Mouse (Mus musculus): ENCODE measurements at regions not wholly inside any gene's neighbourhood (a gene's known extent, or its start where the extent isn't known, plus 50 kb on each side); places are given as distances from the start of the nearest gene placed in this dataset.

DNA sequence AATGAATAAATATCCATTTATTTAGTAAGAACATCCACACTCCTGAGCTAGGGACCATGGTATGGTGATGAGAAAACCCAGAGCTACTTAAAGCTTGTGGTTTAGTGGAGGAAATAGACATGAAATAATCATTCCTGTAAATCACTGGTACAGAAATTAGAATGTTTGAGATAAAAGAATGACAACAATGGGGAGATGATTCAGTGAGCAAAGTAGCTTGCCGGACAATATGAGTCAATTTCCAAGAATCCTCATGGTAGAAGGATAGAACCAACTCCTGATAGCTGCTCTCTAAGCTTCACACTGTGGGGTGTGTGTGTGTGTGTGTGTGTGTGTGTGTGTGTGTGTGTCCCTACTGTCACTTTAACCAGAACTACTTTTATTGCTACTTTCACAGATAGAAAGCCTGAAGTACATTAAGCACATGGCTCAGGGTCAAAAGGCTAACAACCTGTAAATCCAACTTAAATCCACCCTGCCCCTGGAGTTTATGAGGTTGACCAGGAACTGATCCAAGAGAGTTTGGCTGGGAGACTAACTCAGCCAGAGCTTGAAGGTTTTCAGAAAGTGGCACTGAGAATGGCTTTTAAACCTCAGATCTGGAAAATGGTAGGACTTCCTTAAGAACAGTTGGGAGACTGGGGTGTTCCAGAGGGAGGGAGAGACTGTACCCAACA lies 336.9 kb upstream of the Gcfc2 start:
- DNase-seq (ENCODE audit: low spot score), result no peak

DNA sequence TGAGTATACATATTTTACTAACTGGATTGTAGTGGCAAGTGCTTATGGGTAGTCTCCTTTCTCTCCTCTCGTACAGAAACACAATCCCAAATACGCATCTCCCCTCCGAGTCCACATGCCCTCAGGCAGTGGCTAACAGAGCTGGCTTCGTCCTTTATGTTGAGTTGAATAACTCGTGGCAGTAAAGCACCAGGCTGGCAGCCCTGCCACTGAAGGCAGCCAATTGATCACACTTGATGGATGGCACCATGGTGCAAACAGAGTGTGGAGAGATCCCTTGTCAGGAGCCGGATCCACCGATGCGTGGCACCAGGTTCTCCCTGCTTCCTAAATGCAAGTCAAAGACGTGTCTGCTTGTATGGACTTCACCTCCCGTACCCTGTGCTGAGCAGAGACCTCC lies 333.7 kb upstream of the Gcfc2 start:
- DNase-seq (ENCODE audit: low spot score), result no peak

DNA sequence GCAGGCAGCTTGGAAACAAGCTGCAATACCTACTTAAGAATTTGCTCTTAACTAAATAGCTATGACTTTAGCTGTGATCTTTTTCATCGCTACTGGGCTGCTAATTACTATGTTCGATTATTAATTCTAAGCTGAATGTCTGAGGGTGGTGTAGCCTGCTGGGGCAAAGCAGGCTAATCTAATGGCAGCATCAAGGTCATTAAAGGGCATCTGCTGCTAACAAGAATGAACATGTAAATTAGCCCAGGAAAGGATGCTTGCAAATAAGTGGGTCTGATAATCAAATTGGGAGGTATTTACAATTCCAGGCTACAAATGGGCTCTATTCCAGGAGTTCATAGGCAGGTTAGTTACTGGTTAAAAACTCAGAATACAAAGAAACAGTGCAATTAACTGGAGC lies 327.5 kb upstream of the Gcfc2 start:
- DNase-seq (ENCODE audit: low spot score), result no peak

DNA sequence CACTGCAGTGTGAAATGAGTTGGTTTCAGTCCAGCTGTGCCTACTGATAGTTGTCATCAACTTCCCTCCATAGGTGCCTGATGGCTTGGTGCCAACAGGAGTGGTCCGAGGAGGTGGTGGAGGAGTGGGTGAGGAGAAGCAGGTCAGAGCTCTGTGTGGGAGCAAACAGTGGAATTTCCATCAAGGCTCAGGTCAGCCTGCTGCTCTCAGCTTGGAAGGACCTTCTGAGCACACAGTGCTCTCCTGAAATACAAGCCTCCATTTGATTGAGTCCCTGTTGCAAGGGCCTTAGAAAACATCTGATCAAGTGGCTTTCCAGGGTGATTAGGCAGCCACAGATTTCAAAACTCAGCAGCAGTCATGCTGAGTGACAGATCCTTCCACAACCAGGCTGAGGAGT lies 314.8 kb upstream of the Gcfc2 start:
- DNase-seq (ENCODE audit: low spot score), result no peak

DNA sequence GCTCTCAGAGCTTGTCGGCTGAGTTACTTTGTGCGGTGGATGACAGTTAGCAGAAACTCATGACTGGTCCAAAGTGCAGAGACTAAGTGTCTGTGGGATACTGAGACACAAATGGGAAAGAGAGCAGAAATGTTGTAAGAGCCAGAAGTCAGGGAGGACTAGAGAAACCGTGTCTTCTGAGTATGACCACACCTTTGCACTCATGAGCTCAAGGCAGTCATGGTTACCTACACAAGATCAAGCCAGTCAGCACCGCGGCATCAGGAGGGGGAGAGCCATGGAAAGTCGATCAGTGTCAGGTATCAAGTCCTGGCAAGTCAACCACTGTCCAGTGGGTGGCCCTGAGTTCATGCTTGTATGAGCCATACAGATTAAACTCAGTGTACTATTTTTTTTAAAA lies 311.5 kb upstream of the Gcfc2 start:
- DNase-seq (ENCODE audit: low spot score), result no peak

DNA sequence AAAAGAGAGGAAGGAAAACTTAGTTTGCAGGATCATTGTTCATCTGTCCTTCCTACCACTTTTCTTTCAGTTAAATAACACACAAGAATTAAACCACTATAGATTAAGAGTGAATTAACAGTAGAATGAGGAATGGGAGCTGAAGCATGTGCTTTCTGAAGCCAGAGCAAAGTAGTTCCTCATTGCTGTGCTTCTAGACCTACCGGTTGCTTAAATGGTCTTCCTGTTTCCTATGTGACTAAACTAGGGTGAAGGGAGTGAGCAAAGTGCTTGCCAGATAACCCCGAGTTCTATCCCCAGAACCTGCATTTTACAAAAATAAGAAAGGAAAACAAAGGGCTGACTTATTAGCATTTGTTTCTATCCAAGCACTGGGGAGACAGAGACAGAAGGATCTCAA lies 305.5 kb upstream of the Gcfc2 start:
- no peak for DNase-seq (ENCODE audit: low spot score)

DNA sequence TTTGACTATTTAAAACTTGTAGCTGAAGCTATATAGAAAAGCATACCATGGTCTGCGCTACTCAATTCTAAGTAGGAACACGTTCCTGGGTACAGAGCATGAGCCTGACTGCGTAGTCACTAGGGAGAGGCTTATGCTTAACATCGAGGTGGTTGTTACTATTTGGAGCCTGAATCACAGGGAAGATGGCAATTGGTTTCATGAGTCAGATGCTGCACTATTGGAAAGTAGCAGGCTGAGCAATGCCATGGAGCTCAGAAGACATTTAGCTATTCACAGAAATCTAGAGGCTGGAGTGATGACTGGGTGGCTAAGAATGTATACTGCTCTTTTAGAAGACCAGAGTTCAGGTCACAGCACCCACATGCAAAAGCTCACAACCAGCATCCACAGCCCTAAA lies 302.4 kb upstream of the Gcfc2 start:
- DNase-seq (ENCODE audit: low spot score), result no peak

DNA sequence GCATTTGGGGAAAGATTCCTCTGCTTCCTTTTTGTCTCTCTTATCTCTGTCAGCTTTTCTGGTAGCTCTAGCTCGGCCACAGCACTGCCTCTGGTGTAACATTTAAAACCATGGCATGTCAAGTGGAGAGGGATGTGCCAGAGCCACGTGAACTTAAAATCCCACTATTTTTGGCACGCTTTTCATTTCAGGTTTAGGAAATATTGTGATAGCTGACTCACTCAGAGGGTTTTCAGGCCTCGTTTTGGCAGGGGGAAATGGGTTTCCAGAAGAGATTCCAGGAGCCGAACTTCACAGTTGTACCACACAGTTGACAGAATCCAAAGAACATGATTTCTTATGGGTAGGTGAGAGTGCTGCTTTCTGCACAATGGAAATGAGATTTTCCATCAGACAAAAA lies 300.8 kb upstream of the Gcfc2 start:
- no peak for DNase-seq (ENCODE audit: low spot score)

DNA sequence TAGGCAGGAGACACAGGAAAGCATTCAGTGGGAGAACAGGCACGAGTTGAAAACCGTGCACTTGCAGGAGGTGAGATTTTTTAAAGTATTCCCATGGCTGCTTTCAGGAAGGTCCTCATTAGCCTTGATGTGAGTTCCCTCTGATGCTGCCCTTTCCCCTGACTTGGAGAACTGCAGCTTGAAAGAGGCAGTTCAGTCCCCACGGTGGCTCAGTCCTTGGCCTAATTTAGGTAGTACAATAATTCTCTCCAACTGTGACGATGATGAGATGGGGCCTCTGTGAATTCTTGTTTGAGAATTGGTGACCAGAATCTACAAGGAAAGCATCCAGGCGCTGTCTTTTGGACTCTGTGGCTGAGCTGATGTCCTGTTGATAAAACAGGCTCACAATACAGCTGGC lies 298.5 kb upstream of the Gcfc2 start:
- DNase-seq (ENCODE audit: low spot score), result no peak

DNA sequence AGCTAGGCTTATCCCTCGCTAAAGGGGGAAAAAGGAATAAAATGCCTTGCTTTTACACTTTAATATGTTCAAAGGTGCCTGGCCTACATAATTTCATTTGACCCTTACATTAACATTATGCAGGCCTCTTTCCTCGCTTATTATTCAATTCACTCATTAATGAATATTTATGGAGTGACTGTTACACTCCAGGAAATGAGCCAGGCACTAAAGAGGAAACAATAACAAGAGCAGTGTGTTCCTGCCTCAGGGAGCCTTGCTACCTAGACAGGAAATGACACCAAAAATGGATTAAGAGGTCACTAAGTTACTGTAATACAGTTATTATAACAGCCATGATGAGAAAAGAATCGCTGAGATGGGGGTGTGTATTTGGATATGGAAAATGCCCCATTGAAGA lies 289.9 kb upstream of the Gcfc2 start:
- no peak for DNase-seq (ENCODE audit: low spot score)

DNA sequence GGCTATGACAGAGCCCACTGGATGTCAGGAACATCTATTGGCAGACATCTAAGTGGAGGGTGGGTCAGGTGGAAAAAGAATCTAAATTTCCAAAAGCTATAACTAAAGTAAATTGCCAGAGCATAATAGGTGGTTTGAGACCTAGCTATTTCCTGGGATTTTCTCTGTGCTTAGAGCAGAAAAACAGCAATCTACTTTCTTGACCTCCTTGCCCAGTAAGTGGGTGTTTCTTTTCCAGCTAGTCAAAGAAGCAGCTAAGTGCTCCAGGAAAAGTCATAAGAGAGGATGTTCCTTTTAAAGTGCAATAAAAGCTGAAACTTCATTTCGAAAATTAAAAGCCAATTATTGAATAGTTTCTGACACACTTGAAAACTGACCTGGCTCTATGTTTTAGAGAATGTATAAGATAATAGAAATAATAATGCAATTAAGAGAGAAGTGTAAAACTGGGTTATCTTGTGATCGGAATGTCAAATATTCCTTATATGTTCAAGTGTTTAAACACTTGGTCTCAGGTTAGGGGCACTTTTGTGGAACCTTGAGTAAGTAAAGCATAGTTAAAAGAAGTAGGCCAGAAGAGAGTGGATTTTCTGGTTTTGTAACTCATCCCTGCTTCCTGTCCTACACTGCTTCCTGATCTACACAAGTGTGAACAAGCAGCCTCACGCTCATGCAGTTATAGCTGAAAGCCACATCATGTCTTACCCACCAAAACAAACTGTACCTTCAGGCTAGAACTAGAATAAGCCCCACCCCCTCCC lies 275.7 kb upstream of the Gcfc2 start:
- no peak for DNase-seq (ENCODE audit: low spot score)

DNA sequence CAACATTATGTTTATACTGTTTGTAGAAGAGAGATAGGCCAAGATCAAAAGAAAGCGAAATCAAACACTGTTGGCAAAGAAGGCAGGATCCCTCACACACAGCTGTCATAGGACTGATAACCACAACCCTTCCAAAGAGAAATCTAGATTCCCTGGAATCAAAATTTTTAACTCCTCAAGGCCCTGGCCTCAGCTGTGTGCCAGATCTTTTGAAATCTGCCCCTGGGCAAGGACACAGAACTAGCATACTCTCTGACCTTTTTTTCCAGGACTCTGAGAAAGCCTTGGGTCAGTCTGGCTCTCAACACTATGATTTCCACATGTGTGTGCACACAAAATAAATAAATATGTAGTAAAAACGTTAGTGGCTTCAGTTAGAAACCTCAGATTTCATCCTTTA lies 271.6 kb upstream of the Gcfc2 start:
- DNase-seq (ENCODE audit: low spot score), result no peak

DNA sequence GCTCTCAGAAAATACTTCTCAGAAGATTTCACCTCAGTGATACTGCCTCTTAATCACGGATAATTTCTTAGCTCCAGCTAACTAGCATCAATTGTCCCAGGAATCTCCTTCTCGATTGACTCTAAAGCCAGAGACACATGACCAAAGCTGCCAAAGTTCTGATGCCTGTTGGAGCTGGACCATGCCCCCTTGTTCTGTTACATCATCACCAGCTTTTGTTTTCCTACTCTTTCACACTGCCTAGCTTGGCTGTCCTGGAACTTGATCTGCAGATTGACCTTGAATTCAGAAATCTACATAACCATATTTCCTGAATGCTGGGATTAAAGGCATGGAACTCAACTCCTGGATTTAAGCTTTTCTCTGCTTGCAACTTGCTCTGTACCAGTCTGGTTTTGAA lies 268.3 kb upstream of the Gcfc2 start:
- DNase-seq (ENCODE audit: low spot score), result no peak

DNA sequence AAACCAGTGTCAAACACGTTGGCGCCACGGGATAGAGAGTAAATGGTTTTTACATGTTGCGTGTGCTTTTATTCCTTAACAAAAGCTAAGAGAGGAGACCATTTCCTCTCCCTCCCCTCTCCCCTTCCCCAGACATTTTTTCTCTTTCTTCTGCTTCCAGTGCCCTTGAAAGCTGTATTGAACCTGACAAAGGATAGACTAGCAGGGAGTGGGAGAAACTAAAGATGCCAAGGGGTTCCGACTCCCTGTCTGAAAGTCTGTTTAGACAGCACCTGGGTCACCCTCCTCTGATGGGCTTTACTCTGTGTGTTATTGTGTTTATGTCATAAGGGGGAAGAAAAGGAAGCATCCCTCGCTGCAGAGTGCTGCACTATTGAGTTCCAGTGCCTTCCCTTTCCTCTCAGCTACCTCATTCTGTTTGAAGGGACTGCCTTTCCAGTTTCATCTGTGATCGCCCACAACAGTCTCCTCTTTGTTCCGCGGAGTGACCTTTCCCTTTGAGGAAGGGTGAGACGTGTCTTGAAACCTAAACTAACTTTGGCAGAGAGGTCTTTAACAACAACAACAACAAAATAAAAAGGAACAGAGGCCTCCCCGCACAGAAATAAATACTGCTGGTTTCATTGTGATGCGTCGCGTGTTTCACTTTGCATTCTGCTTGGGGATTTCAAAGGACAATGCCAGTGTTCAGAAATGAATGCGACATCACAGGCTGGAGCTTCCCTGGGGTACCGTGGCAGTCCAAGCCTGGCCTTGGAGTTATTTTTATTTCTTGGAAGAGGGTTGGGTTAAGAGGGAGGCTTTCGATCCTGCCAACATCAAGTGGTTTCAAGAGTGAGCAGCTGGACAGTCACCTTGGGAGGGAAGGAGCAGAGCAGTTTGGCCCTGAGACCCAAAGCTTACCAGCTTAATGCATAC lies 262.7 kb upstream of the Gcfc2 start:
- DNase-seq (ENCODE audit: low spot score), result no peak

DNA sequence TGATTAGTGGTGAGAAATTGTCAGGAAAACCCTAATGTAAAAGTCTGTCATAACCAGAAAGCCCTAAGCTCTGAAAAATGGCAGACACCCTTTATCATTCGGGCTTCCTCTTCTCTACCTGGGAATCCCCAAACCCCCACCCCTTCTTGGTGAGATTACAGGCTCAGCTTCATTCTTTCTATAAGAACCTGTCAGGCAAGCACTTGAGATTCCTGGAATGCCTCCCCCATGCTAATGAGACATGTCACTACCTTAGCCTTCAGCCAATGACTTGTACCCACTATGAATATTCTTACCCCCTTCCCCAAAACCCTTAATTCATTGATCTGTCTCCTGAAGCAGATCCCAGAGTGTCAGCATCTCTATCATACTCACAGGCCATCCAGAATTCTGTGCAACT lies 254.5 kb upstream of the Gcfc2 start:
- DNase-seq (ENCODE audit: low spot score), result no peak

DNA sequence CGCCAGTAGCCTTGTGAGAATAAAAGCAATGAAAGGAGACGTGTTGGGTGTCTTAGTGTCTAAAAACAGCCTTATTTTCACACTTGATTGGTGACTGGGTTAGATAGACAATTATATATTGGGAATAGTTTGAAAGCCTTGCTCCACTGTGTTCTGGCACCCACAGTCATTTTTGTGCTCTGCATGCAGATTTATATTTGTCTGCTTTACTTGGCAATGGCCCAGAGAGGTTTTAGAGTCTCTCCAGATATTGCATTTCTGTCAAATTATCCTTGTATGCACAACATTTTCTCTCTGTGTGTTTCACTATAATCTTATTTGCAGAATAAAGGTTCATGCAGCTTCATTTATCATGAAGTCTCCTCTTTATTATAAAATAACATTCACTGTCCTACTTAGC lies 250.2 kb upstream of the Gcfc2 start:
- DNase-seq (ENCODE audit: low spot score), result no peak

DNA sequence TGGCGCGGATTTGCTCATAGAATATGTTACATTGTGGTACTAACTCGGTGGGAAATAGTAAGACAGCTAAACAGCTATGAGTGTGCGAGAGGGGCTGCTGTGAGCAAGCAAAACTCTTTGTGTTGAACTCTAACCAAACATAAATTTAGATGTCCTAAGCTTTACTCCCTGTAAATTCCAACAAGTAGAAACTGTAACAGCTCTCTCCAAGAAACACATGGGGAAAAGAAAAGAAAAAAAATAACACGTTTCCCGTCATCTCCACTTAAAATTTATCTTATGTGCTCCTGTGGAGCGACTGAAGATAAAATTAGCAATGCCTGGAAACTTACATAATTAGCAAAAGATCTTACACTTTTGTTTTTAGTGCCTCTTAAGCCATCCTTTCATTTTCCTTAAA lies 226.2 kb upstream of the Gcfc2 start:
- DNase-seq (ENCODE audit: low spot score), result no peak

DNA sequence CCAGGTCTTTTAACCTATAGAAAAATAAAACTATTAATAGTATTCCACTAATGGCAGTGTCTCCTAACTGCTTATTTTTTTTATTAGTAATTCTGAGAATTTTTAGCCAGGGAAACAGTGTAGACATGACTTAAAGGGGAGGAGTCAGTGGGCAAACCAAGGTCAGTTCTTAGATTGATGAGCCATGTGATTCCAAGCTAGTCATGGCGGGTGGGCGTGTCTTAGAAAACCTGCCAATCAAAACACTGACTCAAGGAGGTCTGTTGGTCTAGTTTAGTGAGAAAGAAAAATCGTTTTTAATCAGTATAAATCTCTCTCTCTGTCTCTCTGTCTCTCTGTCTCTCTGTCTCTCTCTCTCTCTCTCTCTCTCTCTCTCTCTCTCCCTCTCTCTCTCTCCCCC lies 225.3 kb upstream of the Gcfc2 start:
- no peak for DNase-seq (ENCODE audit: low spot score)

DNA sequence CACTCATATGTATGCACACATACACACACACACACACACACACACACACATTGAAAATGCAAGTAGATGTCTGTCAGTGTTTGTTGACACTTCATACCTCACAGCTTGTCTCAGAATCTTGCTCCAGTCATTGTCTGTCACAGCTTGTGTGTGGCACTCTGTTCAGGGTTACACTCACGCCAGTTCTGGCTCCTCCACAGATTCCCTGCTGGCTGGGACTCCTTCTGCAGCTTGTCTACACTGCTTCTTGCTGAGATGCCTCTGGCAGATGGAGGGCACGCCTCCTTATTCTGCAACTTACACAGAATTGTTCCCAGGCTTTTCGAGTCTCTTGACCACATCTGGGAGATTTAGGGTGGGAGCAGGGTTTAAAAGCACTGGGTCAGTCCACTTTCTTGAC lies 208.6 kb upstream of the Gcfc2 start:
- DNase-seq (ENCODE audit: low spot score), result no peak

DNA sequence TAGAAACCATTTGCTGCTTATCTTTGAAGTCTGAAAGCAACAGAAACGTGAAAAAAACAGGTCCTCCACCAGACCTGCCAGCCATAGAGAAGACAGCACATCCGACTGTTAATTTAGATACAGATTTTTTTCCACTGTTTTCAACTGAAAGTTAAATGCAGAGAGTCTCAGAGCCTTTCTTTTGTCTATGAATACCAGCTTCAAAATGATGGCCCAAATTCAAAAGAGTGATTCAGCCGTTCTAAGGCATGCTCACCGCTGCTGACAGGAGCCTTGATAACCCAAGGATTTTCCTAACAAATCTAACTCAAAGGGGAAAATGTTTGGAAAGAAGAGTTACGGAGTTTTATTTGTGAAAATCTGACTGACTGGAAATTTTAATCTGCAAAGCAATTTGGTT lies 207.1 kb upstream of the Gcfc2 start:
- DNase-seq (ENCODE audit: low spot score), result no peak

DNA sequence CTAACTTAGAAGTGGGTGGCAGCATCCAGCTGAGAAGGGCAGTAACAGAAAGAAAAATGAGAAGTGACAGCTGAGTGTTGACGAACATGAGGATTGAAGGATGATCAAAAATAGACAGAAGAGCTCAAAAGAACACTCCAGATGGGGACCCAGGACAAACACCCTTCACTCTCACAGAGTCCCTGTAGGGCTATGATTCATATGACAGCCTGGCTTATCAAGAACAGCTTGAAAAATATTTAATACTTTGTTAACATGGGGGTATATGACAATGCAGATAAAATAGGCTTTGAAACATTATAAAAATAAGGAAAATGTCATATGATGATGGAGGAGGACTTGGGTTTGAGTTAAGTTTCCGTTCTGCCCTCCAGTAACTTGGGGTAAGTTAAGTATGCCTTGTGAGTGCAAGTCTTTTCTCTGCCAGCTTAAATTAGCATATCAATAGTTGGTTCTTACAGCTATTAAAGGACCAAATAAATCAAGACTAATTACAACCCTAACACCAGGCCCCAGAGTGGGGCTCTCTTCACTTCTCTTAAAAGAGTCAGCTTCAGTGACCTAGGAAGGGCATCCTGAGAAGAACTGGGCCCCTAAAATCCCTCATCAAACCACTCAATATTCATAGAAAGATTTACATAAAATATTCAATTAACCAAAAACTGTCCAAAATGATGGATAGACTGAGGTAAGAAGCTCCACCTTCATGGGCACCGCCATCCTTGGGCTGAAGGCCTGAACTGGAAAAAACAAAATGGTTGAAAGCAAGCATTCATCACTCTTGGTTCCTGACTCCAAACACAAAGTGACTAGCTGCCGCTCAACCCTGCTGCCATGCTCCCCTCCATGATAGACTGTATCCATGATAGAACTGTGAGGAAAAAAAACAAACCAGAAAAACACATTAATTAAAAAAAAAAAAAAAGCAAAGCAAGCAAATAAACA lies 198.6 kb upstream of the Gcfc2 start:
- no peak for DNase-seq (ENCODE audit: low spot score)

DNA sequence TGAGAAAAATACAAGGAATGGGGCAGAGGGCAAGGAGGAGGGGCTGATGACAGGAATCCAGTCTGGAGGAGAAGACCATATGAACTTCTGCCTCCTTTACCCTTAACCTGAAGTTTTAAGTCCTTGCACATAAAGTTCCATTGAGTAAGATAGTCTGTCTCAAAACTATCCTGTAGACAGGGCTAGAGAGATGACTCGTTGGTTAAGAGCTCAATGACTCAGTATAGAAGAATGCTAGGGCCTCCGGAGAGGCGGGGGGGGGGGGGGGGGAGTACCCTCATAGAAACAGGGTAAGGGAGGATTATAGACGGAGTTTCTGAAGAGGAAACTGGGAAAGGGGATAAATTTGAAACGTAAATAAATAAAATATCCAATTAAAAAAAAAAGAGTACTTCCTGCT lies 191.8 kb upstream of the Gcfc2 start:
- DNase-seq (ENCODE audit: low spot score), result no peak

Measured in adipocyte (in vitro differentiated cells).